In the genomic region with DNA sequence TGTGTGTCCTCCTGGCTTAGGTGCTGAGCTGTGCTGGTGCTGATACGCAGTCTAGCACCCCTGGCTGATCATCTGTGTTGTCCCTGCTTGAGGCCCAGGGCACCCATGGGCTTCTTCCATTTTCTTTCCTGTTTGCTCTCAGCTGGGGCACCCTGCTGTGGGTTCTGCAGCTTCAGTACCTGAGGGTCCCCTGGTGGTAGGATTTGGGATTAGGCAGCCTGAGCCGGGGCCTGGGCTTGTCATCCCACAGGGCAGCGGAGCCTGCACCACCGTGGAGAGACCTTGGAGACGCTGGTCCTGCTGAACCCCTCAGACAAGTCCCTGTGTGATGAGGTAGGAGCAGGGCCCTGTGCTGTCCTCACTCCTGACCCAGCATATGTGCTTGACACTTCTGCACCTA, we compare ENCODE assay signal across 12 mouse cellular contexts. TPM values are rescaled to one million over a fixed set of nuclear protein-coding genes. Genes with fewer than 3 reads are reported as not detected.
A peak's percentile ranks its signal among the peaks of the same experiment; 100 is the strongest.
DNase-seq lines count a peak whose midpoint lies in the region; ATAC-seq and TF ChIP-seq lines count a peak whose summit lies in the region.
"Had no signal": no experiment of that assay in that cellular context is flagged by ENCODE, and none has a peak within 500 bp of the region (broad histone marks: within the 10 kb centered on the region; RNA-seq: fewer than 3 reads in every experiment).

No protein-coding gene starts in this region.

- H3K27ac ChIP-seq in heart, postnatal 0 days (ENCODE audit: low read depth): no peak overlapping the region
- H3K27ac ChIP-seq in liver, postnatal 0 days (ENCODE audit: low read depth): no peak overlapping the region
- no peak overlapping the region for H3K27ac ChIP-seq in ES-Bruce4 (ENCODE audit: insufficient read depth, low read length)
- H3K27ac ChIP-seq: heart, embryonic 13.5 days; hindbrain, embryonic 14.5 days; lung, embryonic 15.5 days had no signal

- no peaks in the 10 kb centered on the region for H3K9me3 ChIP-seq in heart, postnatal 0 days (replicated peaks; ENCODE audit: control insufficient read depth, low read length)
- H3K9me3 ChIP-seq in liver, postnatal 0 days (ENCODE audit: low read length): no peaks in the 10 kb centered on the region
- no peaks in the 10 kb centered on the region for H3K9me3 ChIP-seq in ES-Bruce4 (replicated peaks; ENCODE audit: control insufficient read depth, insufficient read depth, low read length, poor library complexity, severe bottlenecking)
- H3K9me3 ChIP-seq: heart, embryonic 13.5 days; lung, embryonic 15.5 days had no signal

- no peak overlapping the region for H3K4me3 ChIP-seq in heart, postnatal 0 days (ENCODE audit: low read depth, low read length)
- H3K4me3 ChIP-seq in liver, postnatal 0 days (ENCODE audit: low read depth, low read length): no peak overlapping the region
- H3K4me3 ChIP-seq in ES-Bruce4 (ENCODE audit: low read depth, low read length): no peak overlapping the region
- H3K4me3 ChIP-seq: heart, embryonic 13.5 days; lung, embryonic 15.5 days had no signal

- peaks cover 13% of the 10 kb centered on the region; the same call in 1 of the 2 replicates for H3K4me1 ChIP-seq in heart, postnatal 0 days (ENCODE audit: control insufficient read depth, insufficient read depth)
- H3K4me1 ChIP-seq in liver, postnatal 0 days (ENCODE audit: insufficient read depth): peaks cover 9% of the 10 kb centered on the region
- peaks cover 2% of the 10 kb centered on the region for H3K4me1 ChIP-seq in ES-Bruce4 (ENCODE audit: control insufficient read depth, insufficient read depth, low read length)

- no peak for TF ChIP-seq EP300 in heart, postnatal 0 days (IDR thresholded peaks at IDR 0.05; ENCODE audit: low read depth)
- no peak for TF ChIP-seq EP300 in liver, postnatal 0 days (IDR thresholded peaks at IDR 0.05; ENCODE audit: low read depth)
- TF ChIP-seq EP300 in ES-Bruce4 (IDR thresholded peaks at IDR 0.05; ENCODE audit: insufficient read depth, low read depth, low read length): no peak

- TF ChIP-seq CTCF in heart, postnatal 0 days (IDR thresholded peaks at IDR 0.05; ENCODE audit: low read depth): peak; percentile 28
- peak; percentile 33; the same call in 1 of the 2 replicates for TF ChIP-seq CTCF in liver, postnatal 0 days (IDR thresholded peaks at IDR 0.05; ENCODE audit: low read depth)
- peak; percentile 23 for TF ChIP-seq CTCF in ES-Bruce4 (IDR thresholded peaks at IDR 0.05; ENCODE audit: low read depth, low read length)

- 75% methylated on average over 5 of the region's 5 CpGs for WGBS in heart, postnatal 0 days
- WGBS in liver, postnatal 0 days (ENCODE audit: insufficient replicate concordance): 81% methylated on average over 5 of the region's 5 CpGs

- no peaks in the 10 kb centered on the region for H3K27me3 ChIP-seq in heart, postnatal 0 days (ENCODE audit: control insufficient read depth, insufficient read depth, low read length)
- no peaks in the 10 kb centered on the region for H3K27me3 ChIP-seq in liver, postnatal 0 days (ENCODE audit: insufficient read depth, low read length)
- H3K27me3 ChIP-seq in ES-Bruce4 (ENCODE audit: control insufficient read depth, insufficient read depth, low read length, poor library complexity, severe bottlenecking): no peaks in the 10 kb centered on the region
- H3K27me3 ChIP-seq: heart, embryonic 13.5 days; lung, embryonic 15.5 days had no signal

- no peak for DNase-seq in heart, postnatal 0 days (ENCODE audit: low spot score)
- no peak for DNase-seq in heart, postnatal 4 days
- no peak for DNase-seq in liver, postnatal 0 days
- no peak for DNase-seq in liver
- DNase-seq in adrenal gland, postnatal 14 days: no peak
- no peak for DNase-seq in frontal cortex, postnatal 25 days (ENCODE audit: low spot score in 2 of 2)
- DNase-seq: right cerebral cortex, postnatal 4 days had no signal

- no peak overlapping the region for H3K4me2 ChIP-seq in heart, postnatal 0 days (ENCODE audit: low read depth, low read length)
- H3K4me2 ChIP-seq in liver, postnatal 0 days (ENCODE audit: low read depth, low read length): no peak overlapping the region
- H3K4me2 ChIP-seq: heart, embryonic 13.5 days; hindbrain, embryonic 14.5 days; lung, embryonic 15.5 days had no signal

- peaks cover 51% of the 10 kb centered on the region for H3K36me3 ChIP-seq in heart, postnatal 0 days (replicated peaks; ENCODE audit: control insufficient read depth, insufficient read depth, low read length)
- peaks cover 46% of the 10 kb centered on the region for H3K36me3 ChIP-seq in liver, postnatal 0 days (replicated peaks; ENCODE audit: insufficient read depth, low read length)
- peaks cover 1% of the 10 kb centered on the region for H3K36me3 ChIP-seq in ES-Bruce4 (ENCODE audit: control insufficient read depth, insufficient read depth, low read length, poor library complexity, severe bottlenecking)

- no peak overlapping the region for H3K9ac ChIP-seq in heart, postnatal 0 days (replicated peaks; ENCODE audit: low read depth, low read length)
- H3K9ac ChIP-seq in liver, postnatal 0 days (replicated peaks): no peak overlapping the region
- no peak overlapping the region for H3K9ac ChIP-seq in ES-Bruce4 (ENCODE audit: low read depth, poor library complexity, severe bottlenecking)
- H3K9ac ChIP-seq: heart, embryonic 13.5 days; hindbrain, embryonic 14.5 days; lung, embryonic 15.5 days had no signal

- ATAC-seq in heart, postnatal 0 days (ENCODE audit: insufficient read depth, low read depth): no peak
- no peak for ATAC-seq in liver, postnatal 0 days
- ATAC-seq in common myeloid progenitor, adult 5-6 weeks (replicated peaks; ENCODE audit: low read depth, poor library complexity, severe bottlenecking): peak; percentile 37

- TF ChIP-seq POLR2A in ES-Bruce4 (IDR thresholded peaks at IDR 0.05; ENCODE audit: insufficient read depth, low read length): no peak

RNA-seq across cellular contexts. Expression of a gene that starts 5.9 kb away (rescaled TPM):
- 32.6 and 35.6 TPM in 2 replicates for total RNA-seq in heart, postnatal 0 days (2014; rRNA removed; ENCODE audit: low replicate concordance)
- 21.4 and 24.9 TPM in 2 replicates for polyA plus RNA-seq in heart, postnatal 0 days (2015; fragmentation: Nextera tagmentation; extraction: Ambion mirVana)
- total RNA-seq in heart, postnatal 4 days (2021): 10 to 100 TPM; 35.2 to 36.0 TPM
- polyA plus RNA-seq in liver, postnatal 0 days (2015; fragmentation: Nextera tagmentation; extraction: Ambion mirVana): 8.3 and 8.7 TPM in 2 replicates
- 32.8 and 37.3 TPM in 2 replicates for polyA plus RNA-seq in ES-Bruce4 (2011; ENCODE audit: insufficient read depth, insufficient read length, low read depth, missing spikeins)
- 14.0 and 15.0 TPM in 2 replicates for total RNA-seq in common myeloid progenitor, adult 5-6 weeks (2017)
- 26.2 and 32.1 TPM in 2 replicates for total RNA-seq in adrenal gland, postnatal 14 days (2021)

RNA-seq across cellular contexts. Expression of a gene that starts 14.4 kb away (rescaled TPM):
- 2,186 and 2,206 TPM in 2 replicates for total RNA-seq in heart, postnatal 0 days (2014; rRNA removed; ENCODE audit: low replicate concordance)
- 2,523 and 2,655 TPM in 2 replicates for polyA plus RNA-seq in heart, postnatal 0 days (2015; fragmentation: Nextera tagmentation; extraction: Ambion mirVana)
- 1,000 to 10,000 TPM; 1,266 to 1,294 TPM for total RNA-seq in heart, postnatal 4 days (2021)
- 2,490 and 2,569 TPM in 2 replicates for polyA plus RNA-seq in liver, postnatal 0 days (2015; fragmentation: Nextera tagmentation; extraction: Ambion mirVana)
- polyA plus RNA-seq in ES-Bruce4 (2011; ENCODE audit: insufficient read depth, insufficient read length, low read depth, missing spikeins): 2,473 and 2,707 TPM in 2 replicates
- total RNA-seq in common myeloid progenitor, adult 5-6 weeks (2017): 2,479 and 2,482 TPM in 2 replicates
- total RNA-seq in adrenal gland, postnatal 14 days (2021): 1,399 and 1,708 TPM in 2 replicates

RNA-seq across cellular contexts. Expression of a gene that starts 19.0 kb away (rescaled TPM):
- not detected in 2 replicates for total RNA-seq in heart, postnatal 0 days (2014; rRNA removed; ENCODE audit: low replicate concordance)
- polyA plus RNA-seq in heart, postnatal 0 days (2015; fragmentation: Nextera tagmentation; extraction: Ambion mirVana): 0.05 and 0.10 TPM in 2 replicates
- under 1 TPM in 1 of 2 experiments, not detected in 1; 0.11 TPM for total RNA-seq in heart, postnatal 4 days (2021)
- not detected in 2 replicates for polyA plus RNA-seq in liver, postnatal 0 days (2015; fragmentation: Nextera tagmentation; extraction: Ambion mirVana)
- 13.3 TPM in 2 replicates for polyA plus RNA-seq in ES-Bruce4 (2011; ENCODE audit: insufficient read depth, insufficient read length, low read depth, missing spikeins)
- 0.10 and 0.14 TPM in 2 replicates for total RNA-seq in common myeloid progenitor, adult 5-6 weeks (2017)
- total RNA-seq in adrenal gland, postnatal 14 days (2021): 0.30 TPM in 1 of 2 replicates, not detected in the other

RNA-seq across cellular contexts. Expression of a gene that starts 37.9 kb away (rescaled TPM):
- total RNA-seq in heart, postnatal 0 days (2014; rRNA removed; ENCODE audit: low replicate concordance): 12.6 and 32.0 TPM in 2 replicates
- polyA plus RNA-seq in heart, postnatal 0 days (2015; fragmentation: Nextera tagmentation; extraction: Ambion mirVana): 77.9 and 79.5 TPM in 2 replicates
- total RNA-seq in heart, postnatal 4 days (2021): 10 to 100 TPM; 42.6 to 46.2 TPM
- 34.3 and 37.9 TPM in 2 replicates for polyA plus RNA-seq in liver, postnatal 0 days (2015; fragmentation: Nextera tagmentation; extraction: Ambion mirVana)
- polyA plus RNA-seq in ES-Bruce4 (2011; ENCODE audit: insufficient read depth, insufficient read length, low read depth, missing spikeins): 62.8 and 67.2 TPM in 2 replicates
- 28.6 and 40.6 TPM in 2 replicates for total RNA-seq in common myeloid progenitor, adult 5-6 weeks (2017)
- total RNA-seq in adrenal gland, postnatal 14 days (2021): 52.2 and 52.9 TPM in 2 replicates

RNA-seq across cellular contexts. Expression of a gene that starts 48.5 kb away (rescaled TPM):
- total RNA-seq in heart, postnatal 0 days (2014; rRNA removed; ENCODE audit: low replicate concordance): 7.5 and 25.2 TPM in 2 replicates
- 3.4 TPM in 2 replicates for polyA plus RNA-seq in heart, postnatal 0 days (2015; fragmentation: Nextera tagmentation; extraction: Ambion mirVana)
- 1 to 10 TPM; 2.5 to 3.0 TPM for total RNA-seq in heart, postnatal 4 days (2021)
- 0.19 and 0.45 TPM in 2 replicates for polyA plus RNA-seq in liver, postnatal 0 days (2015; fragmentation: Nextera tagmentation; extraction: Ambion mirVana)
- polyA plus RNA-seq in ES-Bruce4 (2011; ENCODE audit: insufficient read depth, insufficient read length, low read depth, missing spikeins): 3.2 and 3.5 TPM in 2 replicates
- total RNA-seq in common myeloid progenitor, adult 5-6 weeks (2017): 0.18 and 1.3 TPM in 2 replicates
- total RNA-seq in adrenal gland, postnatal 14 days (2021): 2.9 and 3.8 TPM in 2 replicates
